In the genomic region with DNA sequence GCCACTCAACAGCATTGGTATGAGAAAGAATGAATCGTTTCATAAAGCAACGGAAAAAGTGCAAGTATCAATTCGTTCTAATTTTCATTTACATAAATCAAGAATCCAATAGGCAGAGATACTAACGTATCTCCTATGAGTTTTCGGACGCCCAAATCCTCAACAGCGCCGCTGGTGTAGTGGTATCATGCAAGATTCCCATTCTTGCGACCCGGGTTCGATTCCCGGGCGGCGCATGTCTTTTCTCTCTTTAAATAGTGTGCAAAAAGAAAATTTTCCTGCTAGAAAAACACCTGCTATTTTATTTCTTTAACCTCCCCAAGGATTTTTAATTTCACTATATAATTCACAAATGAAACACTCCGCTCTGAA, we compare ENCODE assay signal across 8 mouse cellular contexts. TPM values are rescaled to one million over a fixed set of nuclear protein-coding genes. Genes with fewer than 3 reads are reported as not detected.
DNase-seq lines count a peak whose midpoint lies in the region; ATAC-seq lines count a peak whose summit lies in the region.

No protein-coding gene starts in this region.

- peak; percentile 59 for ATAC-seq in megakaryocyte progenitor cell, adult 5-6 weeks (replicated peaks; ENCODE audit: poor library complexity)

- intact Hi-C loops in left cerebral cortex, postnatal 14 days (cut with DNase I): no loop called here

- peak; percentile 88 for DNase-seq in gastrocnemius, adult 18-20 months (ENCODE audit: low spot score)
- no peak for DNase-seq in gastrocnemius, postnatal 25 days
- peak; percentile 95 to 96 for DNase-seq in cerebellum, postnatal 14 days
- DNase-seq in frontal cortex, adult 2 months (ENCODE audit: extremely low spot score in 1 of 2, low spot score in 1 of 2): peak; percentile 84 to 98
- peak; percentile 85 for DNase-seq in hindlimb bud, embryonic 11.5 days (ENCODE audit: extremely low spot score, low read depth, low spot score)
- peak; percentile 92 to 96 for DNase-seq in left cerebral cortex, postnatal 14 days (ENCODE audit: low spot score in 2 of 2)
- peak; percentile 87 for DNase-seq in skeletal muscle tissue, adult 2 months (ENCODE audit: low read depth, low spot score)

RNA-seq across cellular contexts. Expression of a gene that starts 0.3 kb away (rescaled TPM):
- total RNA-seq in gastrocnemius, adult 18-20 months (2021): 10 to 100 TPM; 19.2 to 20.9 TPM
- 10 to 100 TPM; 18.7 to 23.4 TPM for total RNA-seq in gastrocnemius, postnatal 25 days (2021)
- polyA plus RNA-seq in frontal cortex, adult 2 months (2012; rRNA removed): 163 and 204 TPM in 2 replicates
- total RNA-seq in left cerebral cortex, postnatal 14 days (2021): 100 to 1,000 TPM; 106 to 107 TPM
- 67.3 and 125 TPM in 2 replicates for total RNA-seq in megakaryocyte progenitor cell, adult 5-6 weeks (2015)
- 75.5 and 98.4 TPM in 2 replicates for total RNA-seq in megakaryocyte progenitor cell, adult 5-6 weeks (2017)

RNA-seq across cellular contexts. Expression of a gene that starts 6.8 kb away (rescaled TPM):
- 10 to 100 TPM; 50.6 to 54.0 TPM for total RNA-seq in gastrocnemius, adult 18-20 months (2021)
- total RNA-seq in gastrocnemius, postnatal 25 days (2021): 10 to 100 TPM; 50.7 to 65.0 TPM
- 57.1 and 69.2 TPM in 2 replicates for polyA plus RNA-seq in frontal cortex, adult 2 months (2012; rRNA removed)
- total RNA-seq in left cerebral cortex, postnatal 14 days (2021): 100 to 1,000 TPM; 108 to 109 TPM
- total RNA-seq in megakaryocyte progenitor cell, adult 5-6 weeks (2015): 33.1 and 40.5 TPM in 2 replicates
- total RNA-seq in megakaryocyte progenitor cell, adult 5-6 weeks (2017): 65.6 and 88.1 TPM in 2 replicates

RNA-seq across cellular contexts. Expression of a gene that starts 22.7 kb away (rescaled TPM):
- not detected for total RNA-seq in gastrocnemius, adult 18-20 months (2021)
- total RNA-seq in gastrocnemius, postnatal 25 days (2021): not detected
- 0.82 and 1.1 TPM in 2 replicates for polyA plus RNA-seq in frontal cortex, adult 2 months (2012; rRNA removed)
- total RNA-seq in left cerebral cortex, postnatal 14 days (2021): under 1 TPM in 1 of 2 experiments, not detected in 1; 0.49 TPM
- total RNA-seq in megakaryocyte progenitor cell, adult 5-6 weeks (2015): not detected in 2 replicates
- total RNA-seq in megakaryocyte progenitor cell, adult 5-6 weeks (2017): 1.8 TPM in 1 of 2 replicates, not detected in the other

RNA-seq across cellular contexts. Expression of a gene that starts 32.6 kb away (rescaled TPM):
- total RNA-seq in gastrocnemius, adult 18-20 months (2021): 10 to 100 TPM; 27.9 to 31.6 TPM
- 10 to 100 TPM; 26.2 to 27.1 TPM for total RNA-seq in gastrocnemius, postnatal 25 days (2021)
- polyA plus RNA-seq in frontal cortex, adult 2 months (2012; rRNA removed): 62.4 and 65.0 TPM in 2 replicates
- total RNA-seq in left cerebral cortex, postnatal 14 days (2021): 10 to 100 TPM; 63.3 to 71.7 TPM
- 520 and 538 TPM in 2 replicates for total RNA-seq in megakaryocyte progenitor cell, adult 5-6 weeks (2015)
- total RNA-seq in megakaryocyte progenitor cell, adult 5-6 weeks (2017): 60.0 and 69.9 TPM in 2 replicates

RNA-seq across cellular contexts. Expression of a gene that starts 34.5 kb away (rescaled TPM):
- 1 to 10 TPM; 9.2 to 10.0 TPM for total RNA-seq in gastrocnemius, adult 18-20 months (2021)
- 1 to 10 TPM; 6.1 to 6.4 TPM for total RNA-seq in gastrocnemius, postnatal 25 days (2021)
- polyA plus RNA-seq in frontal cortex, adult 2 months (2012; rRNA removed): 18.9 and 19.1 TPM in 2 replicates
- total RNA-seq in left cerebral cortex, postnatal 14 days (2021): 10 to 100 TPM; 13.7 to 14.3 TPM
- 27.1 and 45.4 TPM in 2 replicates for total RNA-seq in megakaryocyte progenitor cell, adult 5-6 weeks (2015)
- total RNA-seq in megakaryocyte progenitor cell, adult 5-6 weeks (2017): 25.6 and 45.9 TPM in 2 replicates
